Mouse (Mus musculus) midbrain, embryonic 14.5 days (tissue): ENCODE measurements around the gene Prr18. TPM values are rescaled to one million over a fixed set of nuclear protein-coding genes. Genes with fewer than 3 reads are reported as not detected.

ENCODE experiments used
- ATAC-seq: fragments of 200-750 bp; cut with Nextera tagmentation; 2 replicates; pipeline ENCODE4 v1.8.0; 2017; ENCODE audit warnings: moderate number of reproducible peaks, moderate library complexity; ENCODE audit not compliant: low FRiP score, low TSS enrichment
- DNase-seq: peaks from one replicate; pipeline ENCODE4 v3.0.0-alpha.2; 2015
- H3K27ac ChIP-seq: fragments of 300-500 bp; sonication (generic); replicated peaks from 2 replicates; pipeline ENCODE4 v1.5.1; 2014; ENCODE audit warnings: mild to moderate bottlenecking, low read depth, low read length, moderate library complexity
- H3K27me3 ChIP-seq: fragments of 300-500 bp; sonication (generic); 2 replicates; pipeline ENCODE4 v1.6.1; 2014; ENCODE audit warnings: low read length, control low read depth, mixed read lengths; ENCODE audit not compliant: control insufficient read depth, insufficient read depth
- H3K36me3 ChIP-seq: fragments of 300-500 bp; sonication (generic); 2 replicates; pipeline ENCODE4 v1.6.1; 2014; ENCODE audit warnings: low read length, control low read depth; ENCODE audit not compliant: control insufficient read depth, insufficient read depth
- H3K4me1 ChIP-seq: fragments of 300-500 bp; sonication (generic); 2 replicates; pipeline ENCODE4 v1.6.1; 2014; ENCODE audit warnings: mild to moderate bottlenecking, antibody characterized with exemption, low read length, control low read depth; ENCODE audit not compliant: control insufficient read depth, insufficient read depth
- H3K4me2 ChIP-seq: fragments of 300-500 bp; sonication (generic); 2 replicates; pipeline ENCODE4 v1.6.1; 2014; ENCODE audit warnings: mild to moderate bottlenecking, low read length, moderate library complexity
- H3K4me3 ChIP-seq: fragments of 300-500 bp; sonication (generic); replicated peaks from 2 replicates; pipeline ENCODE4 v1.5.1; 2014; ENCODE audit warnings: low read depth, low read length
- H3K9ac ChIP-seq: fragments of 300-500 bp; sonication (generic); replicated peaks from 2 replicates; pipeline ENCODE4 v1.6.1; 2014; ENCODE audit warnings: mild to moderate bottlenecking, low read length, moderate library complexity
- H3K9me3 ChIP-seq: fragments of 300-500 bp; sonication (generic); 2 replicates; pipeline ENCODE4 v1.6.1; 2016; ENCODE audit warnings: low read length, control low read depth, mixed read lengths; ENCODE audit not compliant: control insufficient read depth
- WGBS: fragments of 180-500 bp; shearing (Covaris S2); extraction: QIAGEN DNeasy Blood & Tissue Kit; methylation state at CpG from one replicate; pipeline ENCODE4 v1.1.7; 2014; 5-methylcytosine and 5-hydroxymethylcytosine counted together
- polyA plus RNA-seq: library from polyadenylated mRNA; unstranded; fragments of >200 nt; fragmentation: Nextera tagmentation; extraction: Ambion mirVana; gene quantifications from 2 replicates; pipeline ENCODE4 v1.2.1, GENCODE M21; 2014

Gene Prr18
- polyA plus RNA-seq, 1 experiment from 2014 or later: 18.3 TPM

- WGBS: 89% methylated on average over 4 of the region's 4 CpGs
- DNase-seq (no peak), ATAC-seq (no peak)
- no peak overlapping the region for H3K27ac ChIP-seq
- no peaks in the 10 kb centered on the region for H3K36me3 ChIP-seq
- no peaks in the 10 kb centered on the region for H3K27me3 ChIP-seq
- H3K9ac ChIP-seq: no peak overlapping the region
- H3K4me3 ChIP-seq: no peak overlapping the region
- H3K4me1 ChIP-seq: no peaks in the 10 kb centered on the region
- H3K9me3 ChIP-seq: no peaks in the 10 kb centered on the region
- no peak overlapping the region for H3K4me2 ChIP-seq
These were observed 11.7 kb downstream of the Prr18 start for GRCm38 (mm10) chr17:8348941-8349340.

DNA sequence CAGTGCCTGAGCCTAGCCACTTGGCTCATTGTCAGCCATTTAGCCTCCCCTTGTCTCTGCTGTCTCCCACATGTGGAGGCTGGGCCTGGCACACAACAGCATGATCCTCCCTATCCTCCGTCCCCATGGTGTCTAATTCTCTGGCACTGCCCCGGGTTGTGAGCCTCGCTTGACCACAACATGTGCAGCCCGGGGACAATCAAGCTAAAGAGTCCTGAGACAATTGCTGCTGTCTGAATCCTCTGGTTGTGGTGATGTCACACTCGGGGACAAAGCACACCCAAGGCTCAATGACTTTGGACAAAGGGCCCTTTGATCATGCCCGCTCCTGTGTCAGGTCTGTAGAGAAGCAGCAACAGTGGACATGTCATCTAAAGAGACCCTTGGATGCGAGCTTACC is 13.8 kb downstream of the Prr18 start:
- Histone ChIP-seq H3K9ac (no peak overlapping the region), H3K27ac (no peak overlapping the region), H3K9me3 (no peaks in the 10 kb centered on the region), H3K4me2 (no peak overlapping the region), H3K27me3 (no peaks in the 10 kb centered on the region), H3K4me3 (no peak overlapping the region), H3K36me3 (no peaks in the 10 kb centered on the region), H3K4me1 (no peaks in the 10 kb centered on the region)
- WGBS: 17% methylated on average over 7 of the region's 7 CpGs
- ATAC-seq (no peak), DNase-seq (no peak)

- Histone ChIP-seq H3K36me3 (no peaks in the 10 kb centered on the region), H3K4me1 (0 out of 2 replicates have a peak, but pooled peaks cover 4% of the 10 kb centered on the region), H3K4me2 (no peak within 1 kb of the TSS), H3K27me3 (no peaks in the 10 kb centered on the region), H3K4me3 (no peak within 1 kb of the TSS), H3K9me3 (no peaks in the 10 kb centered on the region), H3K27ac (no peak within 1 kb of the TSS), H3K9ac (no peak within 1 kb of the TSS)
- 90% methylated on average over 6 of the region's 6 CpGs for WGBS
- DNase-seq (no peak), ATAC-seq (no peak)
These were observed 18.4 kb downstream of the Prr18 start, which contains the start of gene T2 for GRCm38 (mm10) chr17:8355692-8356091. Gene T2 (plus strand): TSS chr17:8355992.

DNA sequence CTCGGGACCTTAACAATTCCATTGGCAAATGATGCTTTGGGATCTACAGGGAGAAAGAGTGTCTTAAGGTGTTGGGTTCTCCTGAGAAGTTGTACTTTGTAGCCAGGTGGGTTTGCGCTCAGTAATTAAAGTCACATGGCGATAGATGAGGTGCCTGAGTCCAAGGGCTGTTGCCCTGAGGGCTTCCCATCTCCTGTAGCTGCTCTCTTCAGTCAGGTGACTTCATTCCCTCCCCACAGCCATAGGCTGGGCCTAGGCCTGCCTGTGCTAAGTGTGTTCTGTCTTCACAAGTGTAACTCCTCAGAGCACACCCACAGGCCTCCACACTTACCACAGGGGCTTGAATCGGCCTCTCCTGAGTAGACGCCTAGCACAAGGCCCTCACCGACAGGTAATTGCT is 20.2 kb downstream of the Prr18 start:
- H3K4me1 ChIP-seq: peaks cover 9% of the 10 kb centered on the region; the same call in 1 of the 2 replicates
- 93% methylated on average over 6 of the region's 6 CpGs for WGBS
- no peak overlapping the region for H3K27ac ChIP-seq
- H3K4me2 ChIP-seq: no peak overlapping the region
- H3K9me3 ChIP-seq: no peaks in the 10 kb centered on the region
- ATAC-seq (no peak), DNase-seq (no peak)
- H3K9ac ChIP-seq: no peak overlapping the region
- no peaks in the 10 kb centered on the region for H3K27me3 ChIP-seq
- no peak overlapping the region for H3K4me3 ChIP-seq
- H3K36me3 ChIP-seq: no peaks in the 10 kb centered on the region

DNA sequence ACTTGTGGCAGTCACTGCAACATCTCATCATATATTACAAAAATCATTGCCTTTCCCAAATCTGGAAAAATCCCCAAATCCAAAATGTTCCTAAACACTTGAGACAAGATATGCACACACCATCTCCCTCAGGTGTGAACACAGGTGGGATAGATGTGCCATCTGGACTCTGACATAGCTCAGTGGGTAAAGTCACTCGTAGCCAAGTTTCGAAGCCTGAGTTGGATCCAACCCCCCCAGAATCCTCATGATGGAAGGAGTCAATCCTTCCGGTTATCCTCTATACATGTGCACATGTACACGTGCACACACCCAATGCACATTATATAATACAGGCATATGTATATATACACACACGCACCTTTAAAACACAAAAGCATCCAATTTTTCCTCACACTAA is 23.6 kb downstream of the Prr18 start:
- peaks cover 9% of the 10 kb centered on the region; the same call in 1 of the 2 replicates for H3K4me1 ChIP-seq
- no peaks in the 10 kb centered on the region for H3K27me3 ChIP-seq
- ATAC-seq (no peak), DNase-seq (no peak)
- no peaks in the 10 kb centered on the region for H3K9me3 ChIP-seq
- WGBS: 86% methylated on average over 5 of the region's 5 CpGs
- H3K4me3 ChIP-seq: no peak overlapping the region
- no peaks in the 10 kb centered on the region for H3K36me3 ChIP-seq
- peak overlapping the region; percentile 41; the same call in 1 of the 2 replicates for H3K27ac ChIP-seq
- no peak overlapping the region for H3K4me2 ChIP-seq
- no peak overlapping the region for H3K9ac ChIP-seq

- no peaks in the 10 kb centered on the region for H3K9me3 ChIP-seq
- 52% methylated on average over 10 of the region's 10 CpGs for WGBS
- H3K9ac ChIP-seq: no peak overlapping the region
- no peaks in the 10 kb centered on the region for H3K36me3 ChIP-seq
- no peak overlapping the region for H3K4me3 ChIP-seq
- H3K4me2 ChIP-seq: no peak overlapping the region
- H3K27ac ChIP-seq: peak overlapping the region; percentile 52; the same call in 1 of the 2 replicates
- DNase-seq: peak; percentile 67
- no peak for ATAC-seq
- H3K27me3 ChIP-seq: no peaks in the 10 kb centered on the region
- peaks cover 15% of the 10 kb centered on the region for H3K4me1 ChIP-seq
These were observed 24.2 kb downstream of the Prr18 start for GRCm38 (mm10) chr17:8361281-8362103.

- WGBS: 5% methylated on average over 20 of the region's 20 CpGs
- ATAC-seq: peak; percentile 70
- H3K4me1 ChIP-seq: peaks cover 57% of the 10 kb centered on the region
These were observed 30.5 kb downstream of the Prr18 start for GRCm38 (mm10) chr17:8367514-8368480.

GRCm38 (mm10) chr17:8368570-8368969 is 31.3 kb downstream of the Prr18 start:
- Histone ChIP-seq H3K9me3 (no peaks in the 10 kb centered on the region), H3K4me1 (peaks cover 64% of the 10 kb centered on the region), H3K4me2 (peak overlapping the region; percentile 45), H3K27me3 (no peaks in the 10 kb centered on the region), H3K9ac (peak overlapping the region; percentile 46; the same call in 1 of the 2 replicates), H3K27ac (peak overlapping the region; percentile 98), H3K36me3 (no peaks in the 10 kb centered on the region), H3K4me3 (no peak overlapping the region; the same call in 1 of the 2 replicates)
- DNase-seq (peak; percentile 96), ATAC-seq (peak; percentile 82)
- WGBS: under 1% methylated on average over 8 of the region's 8 CpGs

More at GRCm38 (mm10) chr17:8367514-8368480, 30.5 kb downstream of the Prr18 start:
- Histone ChIP-seq H3K36me3 (no peaks in the 10 kb centered on the region), H3K4me3 (peak overlapping the region; percentile 11; the same call in 1 of the 2 replicates), H3K4me2 (peak overlapping the region; percentile 45), H3K27ac (peak overlapping the region; percentile 98), H3K9me3 (no peaks in the 10 kb centered on the region), H3K9ac (peak overlapping the region; percentile 43), H3K27me3 (no peaks in the 10 kb centered on the region)
- DNase-seq: peak; percentile 81
